Mouse (Mus musculus): ENCODE measurements around the gene Vmn1r17. TPM values are rescaled to one million over a fixed set of nuclear protein-coding genes. Genes with fewer than 3 reads are reported as not detected.

The Vmn1r17 gene
- polyA plus RNA-seq, 1 experiment from 2014 or later, result not detected

Other genes starting within 250 kb of the Vmn1r17 start
- gene Vmn1r11, start 230.3 kb downstream of the Vmn1r17 start, polyA plus RNA-seq (2015; fragmentation: Nextera tagmentation; extraction: Ambion mirVana), result not detected in 2 replicates
- gene Vmn1r12, start 206.8 kb downstream of the Vmn1r17 start, polyA plus RNA-seq (2015; fragmentation: Nextera tagmentation; extraction: Ambion mirVana), result not detected in 2 replicates
- not detected in 2 replicates for gene Vmn1r13, start 160.4 kb downstream of the Vmn1r17 start, polyA plus RNA-seq (2015; fragmentation: Nextera tagmentation; extraction: Ambion mirVana)
- gene Vmn1r14, start 132.0 kb downstream of the Vmn1r17 start, polyA plus RNA-seq (2015; fragmentation: Nextera tagmentation; extraction: Ambion mirVana), result not detected in 2 replicates
- not detected in 2 replicates for gene Vmn1r15, start 105.8 kb downstream of the Vmn1r17 start, polyA plus RNA-seq (2015; fragmentation: Nextera tagmentation; extraction: Ambion mirVana)
- not detected in 2 replicates for gene Vmn1r16, start 34.2 kb downstream of the Vmn1r17 start, polyA plus RNA-seq (2015; fragmentation: Nextera tagmentation; extraction: Ambion mirVana)
- not detected in 2 replicates for gene Vmn1r18, start 32.1 kb upstream of the Vmn1r17 start, polyA plus RNA-seq (2015; fragmentation: Nextera tagmentation; extraction: Ambion mirVana)
- gene Vmn1r19, start 40.1 kb upstream of the Vmn1r17 start, polyA plus RNA-seq (2015; fragmentation: Nextera tagmentation; extraction: Ambion mirVana), result not detected in 2 replicates
- 0.08 TPM in 1 of 2 replicates, not detected in the other for gene Vmn1r20, start 65.2 kb upstream of the Vmn1r17 start, polyA plus RNA-seq (2015; fragmentation: Nextera tagmentation; extraction: Ambion mirVana)
- 7.6 and 9.4 TPM in 2 replicates for gene Ppm1k, start 171.7 kb upstream of the Vmn1r17 start, polyA plus RNA-seq (2015; fragmentation: Nextera tagmentation; extraction: Ambion mirVana)
- gene Herc6, start 217.3 kb upstream of the Vmn1r17 start, polyA plus RNA-seq (2015; fragmentation: Nextera tagmentation; extraction: Ambion mirVana), result 3.8 and 4.4 TPM in 2 replicates

Data from lung, embryonic 16.5 days (tissue).